Mouse (Mus musculus): Measurements from ENCODE around the gene Efna2. TPM values are rescaled to one million over a fixed set of nuclear protein-coding genes. Genes with fewer than 3 reads are reported as not detected.
A peak's percentile ranks its signal among the peaks of the same experiment; 100 is the strongest.

Efna2 gene
- polyA plus RNA-seq (2015; fragmentation: Nextera tagmentation; extraction: Ambion mirVana), result 0.98 and 1.1 TPM in 2 replicates

- peak within 1 kb of the TSS; percentile 60 for H3K4me3 ChIP-seq (replicated peaks)
- H3K36me3 ChIP-seq, result no peaks in the 10 kb centered on the region
- H3K9ac ChIP-seq, result peak within 1 kb of the TSS; percentile 62
- peaks cover 75% of the 10 kb centered on the region for H3K27me3 ChIP-seq
- H3K4me1 ChIP-seq (replicated peaks), result peaks cover 22% of the 10 kb centered on the region
- DNase-seq (no peak), ATAC-seq (ENCODE audit: low read depth) (no peak)
- WGBS (ENCODE audit: insufficient replicate concordance), result 2% methylated on average over 89 of the region's 106 CpGs
- no peak within 1 kb of the TSS for H3K27ac ChIP-seq
- H3K4me2 ChIP-seq, result peak within 1 kb of the TSS; percentile 73
- H3K9me3 ChIP-seq (replicated peaks), result no peaks in the 10 kb centered on the region
These were observed at the start of gene Efna2 for GRCm38 (mm10) chr10:80179068-80180051. Gene Efna2, plus strand, starts transcription at chr10:80179482.

GRCm38 (mm10) chr10:80129846-80130245, 49.4 kb upstream of the Efna2 start:
- Histone ChIP-seq H3K4me3 (replicated peaks) (no peak overlapping the region), H3K27ac (no peak overlapping the region), H3K9ac (no peak overlapping the region), H3K27me3 (peaks cover 4% of the 10 kb centered on the region), H3K9me3 (replicated peaks) (no peaks in the 10 kb centered on the region), H3K4me2 (no peak overlapping the region), H3K36me3 (peaks cover 80% of the 10 kb centered on the region), H3K4me1 (replicated peaks) (peaks cover 68% of the 10 kb centered on the region)
- DNase-seq (no peak), ATAC-seq (ENCODE audit: low read depth) (no peak)
- WGBS (ENCODE audit: insufficient replicate concordance), result 92% methylated on average over 9 of the region's 9 CpGs

- no peak overlapping the region for H3K9ac ChIP-seq
- no peak overlapping the region for H3K27ac ChIP-seq
- no peak overlapping the region for H3K4me3 ChIP-seq (replicated peaks)
These were observed 48.8 kb upstream of the Efna2 start for GRCm38 (mm10) chr10:80130403-80131031.

GRCm38 (mm10) chr10:80131316-80131951, 47.8 kb upstream of the Efna2 start:
- H3K27me3 ChIP-seq, result peaks cover 19% of the 10 kb centered on the region
- DNase-seq (no peak), ATAC-seq (ENCODE audit: low read depth) (no peak)
- H3K4me3 ChIP-seq (replicated peaks), result no peak overlapping the region
- H3K9ac ChIP-seq, result no peak overlapping the region
- H3K4me2 ChIP-seq, result peak overlapping the region; percentile 12; the same call in 1 of the 2 replicates
- no peaks in the 10 kb centered on the region for H3K9me3 ChIP-seq (replicated peaks)
- 50% methylated on average over 55 of the region's 55 CpGs for WGBS (ENCODE audit: insufficient replicate concordance)
- H3K36me3 ChIP-seq, result peaks cover 64% of the 10 kb centered on the region
- H3K27ac ChIP-seq, result no peak overlapping the region
- H3K4me1 ChIP-seq (replicated peaks), result peaks cover 62% of the 10 kb centered on the region

More at GRCm38 (mm10) chr10:80130403-80131031, 48.8 kb upstream of the Efna2 start:
- Histone ChIP-seq H3K27me3 (peaks cover 10% of the 10 kb centered on the region), H3K9me3 (replicated peaks) (no peaks in the 10 kb centered on the region), H3K4me2 (no peak overlapping the region), H3K4me1 (replicated peaks) (peaks cover 64% of the 10 kb centered on the region), H3K36me3 (peaks cover 73% of the 10 kb centered on the region)
- WGBS (ENCODE audit: insufficient replicate concordance), result 81% methylated on average over 18 of the region's 18 CpGs
- DNase-seq (no peak), ATAC-seq (ENCODE audit: low read depth) (no peak)

DNA sequence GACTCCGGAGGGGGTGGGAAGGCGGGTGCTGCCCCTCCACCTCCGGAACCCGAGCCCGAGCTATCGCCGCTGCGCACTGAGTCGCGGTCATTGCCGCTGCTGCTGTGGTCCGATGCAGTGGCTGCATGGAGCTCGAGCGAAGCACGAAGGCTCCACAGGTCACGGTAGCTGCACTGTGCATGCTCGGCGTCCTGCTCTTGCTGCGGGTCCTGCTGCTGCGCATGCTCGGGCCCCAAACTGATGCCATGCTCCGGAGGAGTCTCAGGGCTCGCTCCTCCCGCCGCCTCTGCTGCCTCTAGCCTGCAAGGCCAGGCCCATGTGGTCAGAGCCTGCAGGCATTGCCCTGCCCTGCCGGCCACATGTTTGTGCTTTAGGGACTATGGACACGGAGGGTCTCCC, 47.3 kb upstream of the Efna2 start:
- peaks cover 59% of the 10 kb centered on the region for H3K36me3 ChIP-seq
- peaks cover 62% of the 10 kb centered on the region for H3K4me1 ChIP-seq (replicated peaks)
- no peak overlapping the region for H3K27ac ChIP-seq

GRCm38 (mm10) chr10:80133226-80133849, 45.9 kb upstream of the Efna2 start:
- Histone ChIP-seq H3K4me1 (replicated peaks) (peaks cover 64% of the 10 kb centered on the region), H3K4me2 (no peak overlapping the region), H3K36me3 (peaks cover 45% of the 10 kb centered on the region), H3K27ac (no peak overlapping the region; the same call in 1 of the 2 replicates), H3K27me3 (peaks cover 38% of the 10 kb centered on the region), H3K4me3 (replicated peaks) (no peak overlapping the region), H3K9ac (no peak overlapping the region), H3K9me3 (replicated peaks) (no peaks in the 10 kb centered on the region)
- no peak for DNase-seq
- WGBS (ENCODE audit: insufficient replicate concordance), result 75% methylated on average over 8 of the region's 8 CpGs
- no peak for ATAC-seq (ENCODE audit: low read depth)

More for the DNA sequence above, 47.3 kb upstream of the Efna2 start:
- no peak overlapping the region for H3K4me3 ChIP-seq (replicated peaks)
- DNase-seq, result no peak
- peak overlapping the region; percentile 12; the same call in 1 of the 2 replicates for H3K4me2 ChIP-seq
- ATAC-seq (ENCODE audit: low read depth), result no peak
- H3K9ac ChIP-seq, result no peak overlapping the region
- no peaks in the 10 kb centered on the region for H3K9me3 ChIP-seq (replicated peaks)
- WGBS (ENCODE audit: insufficient replicate concordance), result 79% methylated on average over 27 of the region's 27 CpGs
- peaks cover 24% of the 10 kb centered on the region for H3K27me3 ChIP-seq

DNA sequence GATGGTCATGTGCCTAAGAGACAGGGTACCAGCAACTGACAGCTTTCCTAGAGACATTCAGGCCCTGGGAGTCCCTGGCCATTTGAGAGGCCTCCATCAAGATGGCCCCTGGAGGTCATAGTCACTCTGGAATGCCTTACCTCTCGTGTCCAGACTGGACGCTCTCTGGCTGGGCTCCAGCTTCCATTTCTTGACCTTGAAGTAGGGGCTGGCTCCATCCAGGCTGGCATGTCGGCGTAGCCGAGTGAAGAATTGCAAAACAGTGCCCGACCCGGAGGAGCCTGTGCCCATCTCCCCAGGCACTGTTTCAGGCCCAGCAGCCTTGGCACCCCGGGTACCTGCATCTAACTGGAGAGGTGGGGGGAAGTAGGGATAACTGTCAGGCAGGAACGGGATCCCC, 44.9 kb upstream of the Efna2 start:
- ATAC-seq (ENCODE audit: low read depth) (no peak), DNase-seq (no peak)
- 83% methylated on average over 9 of the region's 9 CpGs for WGBS (ENCODE audit: insufficient replicate concordance)
- peaks cover 49% of the 10 kb centered on the region for H3K27me3 ChIP-seq
- 0 out of 2 replicates have a peak overlapping the region, but pooled peaks have one; percentile 29 for H3K27ac ChIP-seq
- peaks cover 34% of the 10 kb centered on the region for H3K36me3 ChIP-seq
- no peak overlapping the region for H3K9ac ChIP-seq
- H3K4me1 ChIP-seq (replicated peaks), result peaks cover 69% of the 10 kb centered on the region
- H3K9me3 ChIP-seq (replicated peaks), result no peaks in the 10 kb centered on the region
- no peak overlapping the region for H3K4me3 ChIP-seq (replicated peaks)
- H3K4me2 ChIP-seq, result no peak overlapping the region

GRCm38 (mm10) chr10:80135161-80135560, 44.1 kb upstream of the Efna2 start:
- DNase-seq (no peak), ATAC-seq (ENCODE audit: low read depth) (no peak)
- Histone ChIP-seq H3K36me3 (peaks cover 27% of the 10 kb centered on the region), H3K27me3 (peaks cover 55% of the 10 kb centered on the region), H3K9me3 (replicated peaks) (no peaks in the 10 kb centered on the region), H3K27ac (no peak overlapping the region), H3K4me3 (replicated peaks) (no peak overlapping the region), H3K4me1 (replicated peaks) (peaks cover 68% of the 10 kb centered on the region), H3K9ac (no peak overlapping the region), H3K4me2 (no peak overlapping the region)
- 76% methylated on average over 10 of the region's 10 CpGs for WGBS (ENCODE audit: insufficient replicate concordance)

DNA sequence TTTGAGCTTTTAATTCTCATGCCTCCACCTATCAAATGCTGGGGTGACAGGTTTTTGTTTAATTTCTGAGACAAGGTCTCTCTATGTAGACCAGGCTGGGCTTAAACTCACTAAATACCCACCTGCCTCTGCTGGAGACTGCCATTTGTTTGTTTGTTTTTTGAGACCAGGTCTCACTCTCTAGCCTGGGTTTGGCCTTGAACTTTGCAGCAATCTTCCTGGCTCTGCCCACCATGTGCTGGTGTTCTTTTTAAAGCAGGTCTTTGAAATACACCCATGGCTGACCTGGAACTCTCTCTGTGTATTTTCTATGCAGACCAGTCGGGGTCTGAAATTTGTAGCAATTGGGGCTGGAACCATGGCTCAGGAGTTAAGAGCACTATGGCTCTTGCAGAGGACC, 43.6 kb upstream of the Efna2 start:
- ATAC-seq (ENCODE audit: low read depth) (no peak), DNase-seq (no peak)
- Histone ChIP-seq H3K4me1 (replicated peaks) (peaks cover 66% of the 10 kb centered on the region), H3K9me3 (replicated peaks) (no peaks in the 10 kb centered on the region), H3K9ac (no peak overlapping the region), H3K4me2 (no peak overlapping the region), H3K27ac (no peak overlapping the region), H3K27me3 (peaks cover 55% of the 10 kb centered on the region), H3K4me3 (replicated peaks) (no peak overlapping the region), H3K36me3 (peaks cover 22% of the 10 kb centered on the region)
- 72% methylated on average over 1 of the region's 1 CpGs for WGBS (ENCODE audit: insufficient replicate concordance)

- Histone ChIP-seq H3K27ac (no peak overlapping the region), H3K4me3 (replicated peaks) (peak overlapping the region; percentile 67), H3K9me3 (replicated peaks) (no peaks in the 10 kb centered on the region), H3K27me3 (peaks cover 55% of the 10 kb centered on the region), H3K36me3 (peaks cover 15% of the 10 kb centered on the region), H3K4me1 (replicated peaks) (peaks cover 66% of the 10 kb centered on the region), H3K4me2 (peak overlapping the region; percentile 96), H3K9ac (peak overlapping the region; percentile 71; the same call in 1 of the 2 replicates)
- ATAC-seq (ENCODE audit: low read depth) (no peak), DNase-seq (no peak)
- 23% methylated on average over 47 of the region's 49 CpGs for WGBS (ENCODE audit: insufficient replicate concordance)
These were observed 42.9 kb upstream of the Efna2 start for GRCm38 (mm10) chr10:80136179-80136951.
